ENCODE assay signal across 1 mouse cellular context in genomic region chr8:71535663-71536062, GRCm38 (mm10).
TF ChIP-seq lines count a peak whose summit lies in the region.

No protein-coding gene starts in this region.

TF ChIP-seq in CH12.LX, 34 proteins besides CTCF, POLR2A, EP300 and RAD21 (continued from another document):
- no peak for TF ChIP-seq MYC (IDR thresholded peaks at IDR 0.05; ENCODE audit: low read depth, low read length)
- TF ChIP-seq MAZ (IDR thresholded peaks at IDR 0.05; ENCODE audit: low read depth, low read length): 0 out of 2 replicates have a peak, but pooled peaks have one; percentile 57
- no peak; the same call in 1 of the 2 replicates for TF ChIP-seq MXI1 (IDR thresholded peaks at IDR 0.05; ENCODE audit: low read depth, low read length)
